Mouse (Mus musculus): Measurements from ENCODE around the gene Mark3.
"Not testable (repeated sequence)": the region's sequence is repeated elsewhere in the genome, so short reads cannot be mapped to it uniquely, and the experiment has no call there.

Mark3 gene

GRCm38 (mm10) chr12:111574074-111574886 lies at the start of gene Mark3:
Gene Mark3, plus strand, starts transcription at chr12:111574523.
- DNase-seq (ENCODE audit: low spot score in 2 of 2), result peak; percentile 95 to 97

- no peak for DNase-seq (ENCODE audit: low spot score in 2 of 2)
Measured at GRCm38 (mm10) chr12:111524883-111525282, 49.4 kb upstream of the Mark3 start.

GRCm38 (mm10) chr12:111527643-111528281 lies 46.6 kb upstream of the Mark3 start:
- no peak for DNase-seq (ENCODE audit: low spot score in 2 of 2)

- no peak for DNase-seq (ENCODE audit: low spot score in 2 of 2)
Measured at GRCm38 (mm10) chr12:111529192-111529591, 45.1 kb upstream of the Mark3 start.

- no peak for DNase-seq (ENCODE audit: low spot score in 2 of 2)
Measured at GRCm38 (mm10) chr12:111533096-111533794, 41.1 kb upstream of the Mark3 start.

- DNase-seq (ENCODE audit: low spot score in 2 of 2), result peak; percentile 67 to 75
Measured at GRCm38 (mm10) chr12:111535281-111535680, 39.0 kb upstream of the Mark3 start.

- no peak for DNase-seq (ENCODE audit: low spot score in 2 of 2)
Measured at GRCm38 (mm10) chr12:111535762-111536161, 38.6 kb upstream of the Mark3 start.

GRCm38 (mm10) chr12:111536746-111537145 lies 37.6 kb upstream of the Mark3 start:
- DNase-seq (ENCODE audit: low spot score in 2 of 2), result no peak

- DNase-seq (ENCODE audit: low spot score in 2 of 2), result peak in 1 of 2 experiments; percentile 61
Measured at GRCm38 (mm10) chr12:111537341-111537740, 37.0 kb upstream of the Mark3 start.

- DNase-seq (ENCODE audit: low spot score in 2 of 2), result peak; percentile 99
Measured at GRCm38 (mm10) chr12:111537796-111538291, 36.5 kb upstream of the Mark3 start, which contains the start of gene Eif5. Gene Eif5, plus strand, starts transcription at chr12:111538016.

- peak; percentile 82 to 90 for DNase-seq (ENCODE audit: low spot score in 2 of 2)
Measured at GRCm38 (mm10) chr12:111538292-111539040, 35.9 kb upstream of the Mark3 start.

- peak in 1 of 2 experiments; percentile 84 for DNase-seq (ENCODE audit: low spot score in 2 of 2)
Measured at GRCm38 (mm10) chr12:111539041-111539345, 35.3 kb upstream of the Mark3 start.

GRCm38 (mm10) chr12:111547070-111547469 lies 27.3 kb upstream of the Mark3 start:
- DNase-seq (ENCODE audit: low spot score in 2 of 2), result no peak

GRCm38 (mm10) chr12:111548555-111549289 lies 25.6 kb upstream of the Mark3 start:
- no peak for DNase-seq (ENCODE audit: low spot score in 2 of 2)

GRCm38 (mm10) chr12:111550679-111551078 lies 23.6 kb upstream of the Mark3 start:
- DNase-seq (ENCODE audit: low spot score in 2 of 2), result no peak

GRCm38 (mm10) chr12:111552342-111552741 lies 22.0 kb upstream of the Mark3 start:
- no peak for DNase-seq (ENCODE audit: low spot score in 2 of 2)

- DNase-seq (ENCODE audit: low spot score in 2 of 2), result no peak
Measured at GRCm38 (mm10) chr12:111555357-111555756, 19.0 kb upstream of the Mark3 start.

GRCm38 (mm10) chr12:111555893-111556292 lies 18.4 kb upstream of the Mark3 start:
- DNase-seq (ENCODE audit: low spot score in 2 of 2), result not testable (repeated sequence)

GRCm38 (mm10) chr12:111557538-111557937 lies 16.8 kb upstream of the Mark3 start:
- DNase-seq (ENCODE audit: low spot score in 2 of 2), result no peak

GRCm38 (mm10) chr12:111558655-111559054 lies 15.7 kb upstream of the Mark3 start:
- DNase-seq (ENCODE audit: low spot score in 2 of 2), result peak; percentile 60 to 69

Data from spleen, postnatal 4 days (tissue).